Mouse (Mus musculus) MEL (cell line): ENCODE data around the gene A730071L15Rik. TPM values are rescaled to one million over a fixed set of nuclear protein-coding genes. Genes with fewer than 3 reads are reported as not detected.

Experiments
- DNase-seq: peaks from one replicate; pipeline ENCODE4 v3.0.0; 2011; ENCODE audit warnings: low read depth, low spot score
- H3K27ac ChIP-seq: 2 replicates; pipeline ENCODE4 v1.5.1; 2012; ENCODE audit warnings: low read depth, mild to moderate bottlenecking, control low read depth, low read length, moderate library complexity; ENCODE audit not compliant: control insufficient read depth
- H3K27me3 ChIP-seq, 2 experiments: fragments of 150-350 bp in 1 of 2; sonication (generic) in 1 of 2; 2 replicates each; pipeline ENCODE4 v1.6.1; 2012; ENCODE audit warnings: low read length in 2 of 2, mild to moderate bottlenecking in 2 of 2, improper control_type of control experiment in 1 of 2, moderate library complexity in 1 of 2; ENCODE audit not compliant: insufficient read depth in 2 of 2, control insufficient read depth in 1 of 2
- H3K36me3 ChIP-seq, 2 experiments: 2 replicates each; pipeline ENCODE4 v1.6.1; 2012 to 2014; ENCODE audit warnings: low read length in 2 of 2, improper control_type of control experiment in 1 of 2, inconsistent platforms in 1 of 2, mild to moderate bottlenecking in 1 of 2; ENCODE audit not compliant: insufficient read depth in 2 of 2, control insufficient read depth in 1 of 2
- H3K4me1 ChIP-seq, 2 experiments: fragments of 150-350 bp in 1 of 2; sonication (generic) in 1 of 2; 2 replicates each; pipeline ENCODE4 v1.6.1; 2012; ENCODE audit warnings: low read length in 2 of 2, improper control_type of control experiment in 1 of 2, mild to moderate bottlenecking in 1 of 2; ENCODE audit not compliant: insufficient read depth in 2 of 2, control insufficient read depth in 1 of 2
- H3K4me3 ChIP-seq, 2 experiments: fragments of 150-350 bp in 1 of 2; sonication (generic) in 1 of 2; 2 replicates each; pipeline ENCODE4 v1.5.1; 2012; ENCODE audit warnings: low read depth in 2 of 2, low read length in 2 of 2, mild to moderate bottlenecking in 2 of 2, moderate library complexity in 2 of 2, control low read depth in 1 of 2, improper control_type of control experiment in 1 of 2; ENCODE audit not compliant: control insufficient read depth in 1 of 2, insufficient read depth in 1 of 2
- H3K79me2 ChIP-seq: 2 replicates; pipeline ENCODE4 v1.6.1; 2012; ENCODE audit warnings: mild to moderate bottlenecking, low read length, moderate library complexity; ENCODE audit not compliant: control insufficient read depth, poor library complexity, insufficient read depth
- H3K9ac ChIP-seq: 2 replicates; pipeline ENCODE4 v1.6.1; 2012; ENCODE audit warnings: low read depth, mild to moderate bottlenecking, control low read depth, low read length, moderate library complexity; ENCODE audit not compliant: control insufficient read depth, poor library complexity, severe bottlenecking
- H3K9me3 ChIP-seq: fragments of 150-350 bp; sonication (generic); replicated peaks from 2 replicates; pipeline ENCODE4 v1.6.1; 2012; ENCODE audit warnings: mild to moderate bottlenecking, low read length, improper control_type of control experiment, moderate library complexity; ENCODE audit not compliant: insufficient read depth
- CHD1 ChIP-seq: IDR thresholded peaks from 2 replicates; pipeline ENCODE4 v1.6.1; 2012; ENCODE audit warnings: low read depth, mild to moderate bottlenecking, inconsistent platforms, low read length, improper control_type of control experiment
- E2F4 ChIP-seq: IDR thresholded peaks from 2 replicates; pipeline ENCODE4 v1.6.1; 2011; ENCODE audit warnings: low read depth, low read length, improper control_type of control experiment, borderline replicate concordance
- EP300 ChIP-seq, 2 experiments: IDR thresholded peaks; 2 replicates each; pipeline ENCODE4 v1.6.1; 2011; ENCODE audit warnings: improper control_type of control experiment in 2 of 2, low read length in 2 of 2, low read depth in 1 of 2, mild to moderate bottlenecking in 1 of 2
- ETS1 ChIP-seq: IDR thresholded peaks from 2 replicates; pipeline ENCODE4 v1.6.1; 2012; ENCODE audit warnings: low read depth, mild to moderate bottlenecking, inconsistent platforms, low read length, improper control_type of control experiment, moderate library complexity
- GABPA ChIP-seq: IDR thresholded peaks from 2 replicates; pipeline ENCODE4 v1.6.1; 2012; ENCODE audit warnings: low read depth, mild to moderate bottlenecking, inconsistent platforms, low read length, improper control_type of control experiment, moderate library complexity
- GATA1 ChIP-seq: IDR thresholded peaks from 2 replicates; pipeline ENCODE4 v1.6.1; 2011; ENCODE audit warnings: low read depth, low read length, improper control_type of control experiment
- JUND ChIP-seq: IDR thresholded peaks from 2 replicates; pipeline ENCODE4 v1.6.1; 2011; ENCODE audit warnings: low read depth, mild to moderate bottlenecking, improper control_type of control experiment, low read length
- KAT2A ChIP-seq: conservative IDR thresholded peaks from 2 replicates; pipeline ENCODE4 v1.6.1; 2012; ENCODE audit warnings: low read depth, low read length, improper control_type of control experiment, inconsistent platforms
- MAX ChIP-seq: IDR thresholded peaks from 2 replicates; pipeline ENCODE4 v1.6.1; 2011; ENCODE audit warnings: low read length, improper control_type of control experiment
- MAZ ChIP-seq: IDR thresholded peaks from 2 replicates; pipeline ENCODE4 v1.6.1; 2012; ENCODE audit warnings: low read depth, mild to moderate bottlenecking, inconsistent platforms, low read length, improper control_type of control experiment
- MEF2A ChIP-seq: IDR thresholded peaks from 2 replicates; pipeline ENCODE4 v1.6.1; 2014; ENCODE audit warnings: low read depth, mild to moderate bottlenecking, inconsistent platforms, low read length, improper control_type of control experiment; ENCODE audit not compliant: poor library complexity, insufficient replicate concordance, severe bottlenecking; ENCODE audit errors: extremely low read depth
- MXI1 ChIP-seq: IDR thresholded peaks from 2 replicates; pipeline ENCODE4 v1.6.1; 2011; ENCODE audit warnings: mild to moderate bottlenecking, low read depth, low read length, improper control_type of control experiment
- MYB ChIP-seq: IDR thresholded peaks from 2 replicates; pipeline ENCODE4 v1.6.1; 2011; ENCODE audit warnings: mild to moderate bottlenecking, low read depth, low read length, improper control_type of control experiment
- NELFE ChIP-seq: IDR thresholded peaks from 2 replicates; pipeline ENCODE4 v1.6.1; 2011; ENCODE audit warnings: low read depth, low read length, improper control_type of control experiment
- NRF1 ChIP-seq: IDR thresholded peaks from 2 replicates; pipeline ENCODE4 v1.6.1; 2014; ENCODE audit warnings: low read depth, mild to moderate bottlenecking, inconsistent platforms, low read length, improper control_type of control experiment, moderate library complexity; ENCODE audit not compliant: poor library complexity, insufficient read depth, severe bottlenecking
- POLR2A ChIP-seq, 2 experiments: IDR thresholded peaks; 2 replicates each; pipeline ENCODE4 v1.6.1; 2011 to 2012; ENCODE audit warnings: low read length in 2 of 2, mild to moderate bottlenecking in 2 of 2, control low read depth in 1 of 2, improper control_type of control experiment in 1 of 2, low read depth in 1 of 2, moderate library complexity in 1 of 2; ENCODE audit not compliant: control insufficient read depth in 1 of 2, insufficient read depth in 1 of 2, poor library complexity in 1 of 2
- POLR2AphosphoS2 ChIP-seq: IDR thresholded peaks from 2 replicates; pipeline ENCODE4 v1.6.1; 2011; ENCODE audit warnings: low read length, improper control_type of control experiment
- RAD21 ChIP-seq: IDR thresholded peaks from 2 replicates; pipeline ENCODE4 v1.6.1; 2011; ENCODE audit warnings: mild to moderate bottlenecking, low read depth, low read length, improper control_type of control experiment
- RCOR1 ChIP-seq: IDR thresholded peaks from 2 replicates; pipeline ENCODE4 v1.6.1; 2012; ENCODE audit warnings: low read depth, mild to moderate bottlenecking, inconsistent platforms, low read length, improper control_type of control experiment
- SMC3 ChIP-seq: IDR thresholded peaks from 2 replicates; pipeline ENCODE4 v1.6.1; 2011; ENCODE audit warnings: low read depth, low read length, improper control_type of control experiment
- TBP ChIP-seq: IDR thresholded peaks from 2 replicates; pipeline ENCODE4 v1.8.0; 2011; ENCODE audit warnings: low read depth, low read length, improper control_type of control experiment
- TCF12 ChIP-seq: IDR thresholded peaks from 2 replicates; pipeline ENCODE4 v1.6.1; 2014; ENCODE audit warnings: low read depth, mild to moderate bottlenecking, inconsistent platforms, low read length, improper control_type of control experiment, moderate library complexity
- UBTF ChIP-seq: IDR thresholded peaks from 2 replicates; pipeline ENCODE4 v1.6.1; 2012; ENCODE audit warnings: low read depth, mild to moderate bottlenecking, inconsistent platforms, low read length, improper control_type of control experiment, moderate library complexity, borderline replicate concordance; ENCODE audit not compliant: insufficient read depth
- USF1 ChIP-seq: IDR thresholded peaks from 2 replicates; pipeline ENCODE4 v1.6.1; 2014; ENCODE audit warnings: low read depth, mild to moderate bottlenecking, inconsistent platforms, low read length, improper control_type of control experiment, moderate library complexity
- ZKSCAN1 ChIP-seq: IDR thresholded peaks from 2 replicates; pipeline ENCODE4 v1.6.1; 2012; ENCODE audit warnings: low read depth, mild to moderate bottlenecking, inconsistent platforms, low read length, improper control_type of control experiment, moderate library complexity
- ZMIZ1 ChIP-seq: IDR thresholded peaks from 2 replicates; pipeline ENCODE4 v1.6.1; 2012; ENCODE audit warnings: low read depth, mild to moderate bottlenecking, inconsistent platforms, low read length, improper control_type of control experiment, moderate library complexity
- polyA plus RNA-seq, 2 experiments: library from polyadenylated mRNA; stranded (reverse) in 1 of 2; unstranded in 1 of 2; fragments of >175 nt in 1 of 2; fragments of >200 nt in 1 of 2; gene quantifications; 2 replicates each; pipeline versions ENCODE4 v1.2.1 to v1.2.4; 2012; ENCODE audit warnings: low replicate concordance in 2 of 2, low read depth in 1 of 2; ENCODE audit not compliant: insufficient read length in 2 of 2, insufficient read depth in 1 of 2, missing spikeins in 1 of 2
- total RNA-seq: library from RNA; depleted of rRNA; stranded (reverse); fragments of 300-350 nt; gene quantifications from 2 replicates; pipeline ENCODE4 v1.2.3, GENCODE M21; 2012

The A730071L15Rik gene
- total and polyA plus RNA-seq, 3 experiments = 0.13 to 0.46 TPM; not detected in 1

- Histone ChIP-seq H3K4me1 (peaks cover 0 to 5% of the 10 kb centered on the region in 2 experiments; a peak in 2 of 4 replicates), H3K4me3 (no peak overlapping the region)
- TF ChIP-seq MEF2A = no peak
- TF ChIP-seq NRF1 = no peak
- TF ChIP-seq MXI1 = no peak
- TF ChIP-seq RAD21 = no peak
- TF ChIP-seq GATA1 = no peak
- no peak for TF ChIP-seq NELFE
- no peak for TF ChIP-seq USF1
- TF ChIP-seq EP300 (IDR thresholded peaks at IDR 0.05; ENCODE audit: low read depth in 1 of 2, low read length in 2 of 2) = no peak
- no peak for TF ChIP-seq TBP
- TF ChIP-seq POLR2AphosphoS2 = no peak
- no peak for TF ChIP-seq RCOR1
- TF ChIP-seq SMC3 = no peak
- no peak for TF ChIP-seq TCF12
- TF ChIP-seq CHD1 = no peak
- no peak for TF ChIP-seq UBTF
- no peak for TF ChIP-seq ZKSCAN1
- TF ChIP-seq KAT2A = no peak
- TF ChIP-seq, all 39 proteins: peak for 0
- Histone ChIP-seq H3K9ac (no peak overlapping the region), H3K27ac (no peak overlapping the region), H3K27me3 (no peaks in the 10 kb centered on the region), H3K9me3 (no peaks in the 10 kb centered on the region), H3K36me3 (peaks cover 6 to 8% of the 10 kb centered on the region in 2 experiments; a peak in 3 of 4 replicates), H3K79me2 (peaks cover 52% of the 10 kb centered on the region)
- DNase-seq = no peak
Observed at GRCm38 (mm10) chr11:6183246-6183645, 16.6 kb upstream of the A730071L15Rik start.

GRCm38 (mm10) chr11:6184202-6184935 lies 15.5 kb upstream of the A730071L15Rik start:
- Histone ChIP-seq H3K27ac (no peak overlapping the region), H3K27me3 (no peaks in the 10 kb centered on the region), H3K9ac (no peak overlapping the region), H3K9me3 (no peaks in the 10 kb centered on the region), H3K79me2 (peaks cover 44% of the 10 kb centered on the region), H3K36me3 (peaks cover 2 to 8% of the 10 kb centered on the region in 2 experiments; a peak in 3 of 4 replicates), H3K4me1 (no peaks in the 10 kb centered on the region; a peak in 1 of 4 replicates), H3K4me3 (no peak overlapping the region)
- no peak for DNase-seq
- TF ChIP-seq KAT2A = no peak
- no peak for TF ChIP-seq ZMIZ1
- no peak for TF ChIP-seq MYB
- TF ChIP-seq JUND = no peak
- TF ChIP-seq CHD1 = no peak
- no peak for TF ChIP-seq POLR2A (IDR thresholded peaks at IDR 0.05; ENCODE audit: control insufficient read depth in 1 of 2, insufficient read depth in 1 of 2, low read depth in 1 of 2, low read length in 2 of 2, poor library complexity in 1 of 2)
- no peak for TF ChIP-seq GABPA
- TF ChIP-seq NELFE = no peak
- TF ChIP-seq NRF1 = no peak
- no peak for TF ChIP-seq ETS1
- no peak for TF ChIP-seq E2F4
- no peak for TF ChIP-seq TCF12
- no peak for TF ChIP-seq MAX
- TF ChIP-seq MXI1 = no peak
- no peak for TF ChIP-seq MAZ
- no peak for TF ChIP-seq POLR2AphosphoS2
- no peak for TF ChIP-seq RAD21
